Comparison of ENCODE assay signal across 8 mouse cellular contexts in the genomic region with DNA sequence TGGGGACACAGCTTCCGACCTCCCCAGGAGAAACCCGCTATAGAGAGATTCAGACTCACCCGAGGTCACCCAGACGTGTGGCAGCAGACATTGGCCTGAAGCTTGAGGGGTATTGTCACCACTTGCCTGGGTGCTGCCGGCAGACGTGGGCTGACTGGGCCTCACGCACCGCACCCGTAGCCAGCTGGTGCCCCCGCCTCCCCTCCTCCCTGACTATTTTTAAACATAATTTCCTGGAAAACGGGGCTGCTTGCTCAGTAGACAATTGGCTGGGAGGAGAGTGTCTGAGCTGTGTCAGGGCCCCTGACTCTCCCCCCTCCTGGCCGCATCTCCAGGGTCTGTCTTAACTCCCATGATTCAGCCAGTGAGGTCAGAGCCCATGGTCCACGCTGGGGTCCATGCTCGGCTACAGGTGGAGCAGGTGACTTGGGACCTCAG. TPM values are rescaled to one million over a fixed set of nuclear protein-coding genes. Genes with fewer than 3 reads are reported as not detected.
DNase-seq lines count a peak whose midpoint lies in the region; ATAC-seq and TF ChIP-seq lines count a peak whose summit lies in the region.

No protein-coding gene starts in this region.

- H3K4me2 ChIP-seq in forebrain, embryonic 16.5 days (ENCODE audit: low read length): no peak overlapping the region

- peaks cover 60% of the 10 kb centered on the region for H3K4me1 ChIP-seq in kidney, adult 2 months (ENCODE audit: control insufficient read depth, insufficient read depth, low read length)
- H3K4me1 ChIP-seq in brown adipose tissue, adult 24 weeks (ENCODE audit: control insufficient read depth, insufficient read depth, insufficient read length, low read length): peaks cover 41% of the 10 kb centered on the region
- peaks cover 14% of the 10 kb centered on the region for H3K4me1 ChIP-seq in forebrain, embryonic 16.5 days (replicated peaks; ENCODE audit: control insufficient read depth, insufficient read depth, low read length)
- H3K4me1 ChIP-seq in limb, embryonic 10.5 days: peaks cover 65% of the 10 kb centered on the region
- peaks cover 36% of the 10 kb centered on the region for H3K4me1 ChIP-seq in small intestine, adult 2 months (ENCODE audit: control insufficient read depth, insufficient read depth, insufficient read length, low read length)

- peak; percentile 38 for ATAC-seq in forebrain, embryonic 16.5 days
- no peak for ATAC-seq in megakaryocyte-erythroid progenitor cell, adult 5-6 weeks (replicated peaks; ENCODE audit: low FRiP score, low TSS enrichment, poor library complexity, severe bottlenecking)

- no peaks in the 10 kb centered on the region for H3K9me3 ChIP-seq in forebrain, embryonic 16.5 days (ENCODE audit: control insufficient read depth, low read length)
- no peaks in the 10 kb centered on the region for H3K9me3 ChIP-seq in limb, embryonic 10.5 days (replicated peaks)

- peak overlapping the region; percentile 14 for H3K27ac ChIP-seq in kidney, adult 2 months (ENCODE audit: insufficient read depth, low read depth, low read length)
- H3K27ac ChIP-seq in brown adipose tissue, adult 24 weeks (replicated peaks; ENCODE audit: low read depth, low read length): 0 out of 2 replicates have a peak overlapping the region, but pooled peaks have one; percentile 14
- peak overlapping the region; percentile 61 for H3K27ac ChIP-seq in forebrain, embryonic 16.5 days (ENCODE audit: low read length)
- H3K27ac ChIP-seq in limb, embryonic 10.5 days: peak overlapping the region; percentile 42; the same call in 1 of the 2 replicates
- H3K27ac ChIP-seq in small intestine, adult 2 months (ENCODE audit: insufficient read depth, low read depth, low read length): peak overlapping the region; percentile 32; the same call in 1 of the 2 replicates

- no peak for TF ChIP-seq CTCF in kidney, adult 2 months (conservative IDR thresholded peaks at IDR 0.05; ENCODE audit: insufficient read depth, insufficient read length, low read depth, low read length)
- no peak for TF ChIP-seq CTCF in small intestine, adult 2 months (IDR thresholded peaks at IDR 0.05; ENCODE audit: extremely low read depth, insufficient read length, insufficient replicate concordance, low read depth, low read length)

- H3K36me3 ChIP-seq in kidney, adult 2 months (ENCODE audit: control insufficient read depth, insufficient read depth, low read length): no peaks in the 10 kb centered on the region
- peaks cover 14% of the 10 kb centered on the region for H3K36me3 ChIP-seq in forebrain, embryonic 16.5 days (ENCODE audit: control insufficient read depth, insufficient read depth)
- peaks cover 58% of the 10 kb centered on the region for H3K36me3 ChIP-seq in limb, embryonic 10.5 days
- H3K36me3 ChIP-seq in small intestine, adult 2 months (ENCODE audit: control insufficient read depth, insufficient read depth, low read length): peaks cover 16% of the 10 kb centered on the region

- no peak overlapping the region for H3K4me3 ChIP-seq in kidney, adult 2 months (ENCODE audit: insufficient read depth, low read depth, low read length)
- no peak overlapping the region for H3K4me3 ChIP-seq in brown adipose tissue, adult 24 weeks (ENCODE audit: insufficient read depth, low read depth, low read length)
- H3K4me3 ChIP-seq in forebrain, embryonic 16.5 days (replicated peaks; ENCODE audit: low read length): no peak overlapping the region
- H3K4me3 ChIP-seq in limb, embryonic 10.5 days: peak overlapping the region; percentile 16
- H3K4me3 ChIP-seq in small intestine, adult 2 months (ENCODE audit: low read depth, low read length): no peak overlapping the region

- TF ChIP-seq POLR2A in kidney, adult 2 months (IDR thresholded peaks at IDR 0.05; ENCODE audit: low read depth, low read length): no peak
- no peak for TF ChIP-seq POLR2A in small intestine, adult 2 months (IDR thresholded peaks at IDR 0.05; ENCODE audit: low read depth, low read length)

- peak; percentile 70 for DNase-seq in kidney, adult 2 months
- DNase-seq in kidney, adult 8-10 months: no peak
- DNase-seq in limb, embryonic 10.5 days (ENCODE audit: low spot score): no peak
- DNase-seq in cerebellum, adult 9-10 months: no peak

- no peaks in the 10 kb centered on the region for H3K27me3 ChIP-seq in kidney, adult 2 months (replicated peaks; ENCODE audit: control insufficient read depth, insufficient read depth, low read length)
- H3K27me3 ChIP-seq in forebrain, embryonic 16.5 days (replicated peaks; ENCODE audit: control insufficient read depth, insufficient read depth, low read length): no peaks in the 10 kb centered on the region
- no peaks in the 10 kb centered on the region for H3K27me3 ChIP-seq in limb, embryonic 10.5 days (ENCODE audit: low read depth, poor library complexity, severe bottlenecking)
- H3K27me3 ChIP-seq in small intestine, adult 2 months (ENCODE audit: control insufficient read depth, insufficient read depth, low read length): no peaks in the 10 kb centered on the region

- 0 out of 2 replicates have a peak overlapping the region, but pooled peaks have one; percentile 17 for H3K9ac ChIP-seq in forebrain, embryonic 16.5 days (replicated peaks; ENCODE audit: low read depth, low read length)

- 21% methylated on average over 14 of the region's 14 CpGs for WGBS in kidney, adult 2 months
- WGBS in forebrain, embryonic 16.5 days: 62% methylated on average over 14 of the region's 14 CpGs
- 82% methylated on average over 14 of the region's 14 CpGs for WGBS in limb, embryonic 10.5 days
- 43% methylated on average over 14 of the region's 14 CpGs for WGBS in small intestine, adult 2 months

RNA-seq across cellular contexts. Expression of gene Pip5k1c, which starts 10.0 kb away (rescaled TPM):
- 70.7 and 76.3 TPM in 2 replicates for polyA plus RNA-seq in kidney, adult 2 months (2012; rRNA removed)
- 10.6 and 12.4 TPM in 2 replicates for polyA plus RNA-seq in brown adipose tissue, adult 24 weeks (2012; ENCODE audit: insufficient read depth, insufficient read length, missing spikeins)
- 138 and 143 TPM in 2 replicates for polyA plus RNA-seq in forebrain, embryonic 16.5 days (2015; fragmentation: Nextera tagmentation; extraction: Ambion mirVana)
- polyA plus RNA-seq in limb, embryonic 10.5 days (2016; fragmentation: Nextera tagmentation; extraction: Ambion mirVana): 67.0 and 71.3 TPM in 2 replicates
- polyA plus RNA-seq in small intestine, adult 2 months (2012; rRNA removed): 26.1 and 50.8 TPM in 2 replicates
- 40.4 and 51.0 TPM in 2 replicates for total RNA-seq in megakaryocyte-erythroid progenitor cell, adult 5-6 weeks (2014; fragmentation: Nextera tagmentation)
- total RNA-seq in megakaryocyte-erythroid progenitor cell, adult 5-6 weeks (2017): 17.3 and 26.2 TPM in 2 replicates

RNA-seq across cellular contexts. Expression of gene Tjp3, which starts 11.4 kb away (rescaled TPM):
- polyA plus RNA-seq in kidney, adult 2 months (2012; rRNA removed): 13.2 and 19.0 TPM in 2 replicates
- 1.6 TPM in 1 of 2 replicates, not detected in the other for polyA plus RNA-seq in brown adipose tissue, adult 24 weeks (2012; ENCODE audit: insufficient read depth, insufficient read length, missing spikeins)
- 7.3 and 8.3 TPM in 2 replicates for polyA plus RNA-seq in forebrain, embryonic 16.5 days (2015; fragmentation: Nextera tagmentation; extraction: Ambion mirVana)
- polyA plus RNA-seq in limb, embryonic 10.5 days (2016; fragmentation: Nextera tagmentation; extraction: Ambion mirVana): 4.7 and 5.1 TPM in 2 replicates
- polyA plus RNA-seq in small intestine, adult 2 months (2012; rRNA removed): 124 and 239 TPM in 2 replicates
- total RNA-seq in megakaryocyte-erythroid progenitor cell, adult 5-6 weeks (2014; fragmentation: Nextera tagmentation): 0.81 and 7.3 TPM in 2 replicates
- 1.3 and 2.5 TPM in 2 replicates for total RNA-seq in megakaryocyte-erythroid progenitor cell, adult 5-6 weeks (2017)

RNA-seq across cellular contexts. Expression of gene Cactin, which starts 18.1 kb away (rescaled TPM):
- polyA plus RNA-seq in kidney, adult 2 months (2012; rRNA removed): 23.7 and 24.5 TPM in 2 replicates
- 8.4 and 9.6 TPM in 2 replicates for polyA plus RNA-seq in brown adipose tissue, adult 24 weeks (2012; ENCODE audit: insufficient read depth, insufficient read length, missing spikeins)
- polyA plus RNA-seq in forebrain, embryonic 16.5 days (2015; fragmentation: Nextera tagmentation; extraction: Ambion mirVana): 36.8 and 38.3 TPM in 2 replicates
- 62.5 and 67.7 TPM in 2 replicates for polyA plus RNA-seq in limb, embryonic 10.5 days (2016; fragmentation: Nextera tagmentation; extraction: Ambion mirVana)
- 16.6 and 29.2 TPM in 2 replicates for polyA plus RNA-seq in small intestine, adult 2 months (2012; rRNA removed)
- 26.4 and 46.2 TPM in 2 replicates for total RNA-seq in megakaryocyte-erythroid progenitor cell, adult 5-6 weeks (2014; fragmentation: Nextera tagmentation)
- total RNA-seq in megakaryocyte-erythroid progenitor cell, adult 5-6 weeks (2017): 30.4 and 33.4 TPM in 2 replicates

RNA-seq across cellular contexts. Expression of gene Tbxa2r, which starts 25.7 kb away (rescaled TPM):
- 16.6 and 21.7 TPM in 2 replicates for polyA plus RNA-seq in kidney, adult 2 months (2012; rRNA removed)
- not detected in 2 replicates for polyA plus RNA-seq in brown adipose tissue, adult 24 weeks (2012; ENCODE audit: insufficient read depth, insufficient read length, missing spikeins)
- 3.6 and 4.9 TPM in 2 replicates for polyA plus RNA-seq in forebrain, embryonic 16.5 days (2015; fragmentation: Nextera tagmentation; extraction: Ambion mirVana)
- 3.2 and 3.6 TPM in 2 replicates for polyA plus RNA-seq in limb, embryonic 10.5 days (2016; fragmentation: Nextera tagmentation; extraction: Ambion mirVana)
- polyA plus RNA-seq in small intestine, adult 2 months (2012; rRNA removed): 10.0 and 10.2 TPM in 2 replicates
- total RNA-seq in megakaryocyte-erythroid progenitor cell, adult 5-6 weeks (2014; fragmentation: Nextera tagmentation): 0.66 and 2.3 TPM in 2 replicates
- 0.52 TPM in 1 of 2 replicates, not detected in the other for total RNA-seq in megakaryocyte-erythroid progenitor cell, adult 5-6 weeks (2017)

RNA-seq across cellular contexts. Expression of gene Apba3, which starts 36.0 kb away (rescaled TPM):
- polyA plus RNA-seq in kidney, adult 2 months (2012; rRNA removed): 142 and 147 TPM in 2 replicates
- 59.5 and 82.7 TPM in 2 replicates for polyA plus RNA-seq in brown adipose tissue, adult 24 weeks (2012; ENCODE audit: insufficient read depth, insufficient read length, missing spikeins)
- 39.1 and 41.6 TPM in 2 replicates for polyA plus RNA-seq in forebrain, embryonic 16.5 days (2015; fragmentation: Nextera tagmentation; extraction: Ambion mirVana)
- polyA plus RNA-seq in limb, embryonic 10.5 days (2016; fragmentation: Nextera tagmentation; extraction: Ambion mirVana): 56.5 and 57.6 TPM in 2 replicates
- 100 and 207 TPM in 2 replicates for polyA plus RNA-seq in small intestine, adult 2 months (2012; rRNA removed)
- 28.9 and 32.6 TPM in 2 replicates for total RNA-seq in megakaryocyte-erythroid progenitor cell, adult 5-6 weeks (2014; fragmentation: Nextera tagmentation)
- 2.6 and 16.7 TPM in 2 replicates for total RNA-seq in megakaryocyte-erythroid progenitor cell, adult 5-6 weeks (2017)
